Mouse (Mus musculus): ENCODE measurements around the gene Soat2. TPM values are rescaled to one million over a fixed set of nuclear protein-coding genes. Genes with fewer than 3 reads are reported as not detected.

The Soat2 gene
- total and polyA plus RNA-seq, 3 experiments = 0.28 to 10.4 (median 0.56) TPM

DNA sequence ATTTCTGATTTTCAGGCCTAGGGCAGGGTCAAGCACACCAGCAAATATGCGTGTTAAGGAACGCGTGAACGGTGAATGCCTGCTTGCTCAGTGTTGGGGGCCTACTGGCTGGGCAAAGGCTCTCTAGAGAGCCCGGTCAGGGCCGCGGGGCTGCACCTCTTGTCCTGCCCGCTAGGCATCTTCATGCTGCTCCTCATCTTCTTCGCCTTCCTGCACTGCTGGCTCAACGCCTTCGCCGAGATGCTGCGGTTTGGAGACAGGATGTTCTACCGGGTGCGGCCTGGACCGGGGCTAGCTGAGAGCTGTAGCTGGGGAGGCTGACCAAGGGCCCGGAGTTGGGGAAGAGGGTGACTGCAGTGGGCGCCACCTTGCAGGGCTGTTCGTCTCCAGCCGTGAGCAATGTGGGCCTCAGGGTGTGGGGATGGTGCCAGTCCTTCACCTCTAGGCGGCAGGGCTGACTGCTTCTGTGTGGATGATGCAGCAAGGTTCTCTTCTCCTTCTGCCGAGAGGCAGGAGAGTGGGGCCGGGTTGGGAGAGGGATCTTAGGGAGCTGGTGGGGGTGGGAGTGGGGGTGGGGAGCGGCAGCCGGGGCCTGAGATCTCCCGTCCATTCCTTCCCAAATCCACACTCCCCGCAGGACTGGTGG is 10.2 kb downstream of the Soat2 start:
- Histone ChIP-seq H3K4me2 (ENCODE audit: insufficient read depth, low read depth, poor library complexity, severe bottlenecking) (no peak overlapping the region), H3K9me3 (replicated peaks; ENCODE audit: low read length) (no peaks in the 10 kb centered on the region), H3K79me2 (replicated peaks; ENCODE audit: control insufficient read depth, extremely low read depth, insufficient read depth, poor library complexity, severe bottlenecking) (no peaks in the 10 kb centered on the region), H3K27ac (ENCODE audit: insufficient read depth, low read depth) (no peak overlapping the region), H3K9ac (ENCODE audit: insufficient read depth, low read depth) (no peak overlapping the region), H3K36me3 (replicated peaks in 1 of 2; ENCODE audit: control insufficient read depth in 1 of 2, insufficient read depth in 1 of 2, low read length in 1 of 2) (peaks cover 0 to 46% of the 10 kb centered on the region in 2 experiments), H3K4me1 (ENCODE audit: control insufficient read depth in 1 of 2, insufficient read depth in 2 of 2) (peaks cover 0 to 5% of the 10 kb centered on the region in 2 experiments; a peak in 2 of 4 replicates), H3K27me3 (replicated peaks) (peaks cover 5% of the 10 kb centered on the region), H3K4me3 (replicated peaks in 1 of 3; ENCODE audit: low read depth in 2 of 3, low read length in 2 of 3, poor library complexity in 1 of 3) (no peak overlapping the region)
- in situ Hi-C loops (cut with MboI; ENCODE audit: low pct_ligation_motif_present, low pct_unique_long_range_greater_than_20kb, low sequenced_read_pairs) = no loop called here
- DNase-seq (ENCODE audit: extremely low read depth) = no peak
- TF ChIP-seq BHLHE40 (IDR thresholded peaks at IDR 0.05; ENCODE audit: low read depth, low read length) (no peak), NRF1 (IDR thresholded peaks at IDR 0.05; ENCODE audit: low read depth, low read length) (no peak), JUN (IDR thresholded peaks at IDR 0.05; ENCODE audit: insufficient read depth, low read depth, low read length) (no peak), NELFE (IDR thresholded peaks at IDR 0.05; ENCODE audit: low read depth, low read length) (no peak), PAX5 (IDR thresholded peaks at IDR 0.05; ENCODE audit: low read length) (no peak), KAT2A (IDR thresholded peaks at IDR 0.05; ENCODE audit: insufficient replicate concordance, low read length) (no peak), USF1 (IDR thresholded peaks at IDR 0.05; ENCODE audit: low read depth, low read length) (no peak), ZC3H11A (IDR thresholded peaks at IDR 0.05; ENCODE audit: low read depth, low read length) (no peak), UBTF (IDR thresholded peaks at IDR 0.05; ENCODE audit: low read depth, low read length) (no peak), HCFC1 (IDR thresholded peaks at IDR 0.05; ENCODE audit: low read depth, low read length) (no peak), ZMIZ1 (IDR thresholded peaks at IDR 0.05; ENCODE audit: low read depth, low read length) (no peak), MYC (IDR thresholded peaks at IDR 0.05; ENCODE audit: low read depth, low read length) (no peak), RCOR1 (conservative IDR thresholded peaks at IDR 0.05; ENCODE audit: low read depth, low read length) (no peak), GABPA (IDR thresholded peaks at IDR 0.05; ENCODE audit: insufficient replicate concordance, low read depth, low read length) (no peak), SMC3 (IDR thresholded peaks at IDR 0.05; ENCODE audit: low read depth, low read length) (no peak), TCF12 (IDR thresholded peaks at IDR 0.05; ENCODE audit: low read depth, low read length) (no peak), MAX (IDR thresholded peaks at IDR 0.05; ENCODE audit: low read length) (no peak), USF2 (conservative IDR thresholded peaks at IDR 0.05; ENCODE audit: low read depth, low read length) (no peak), ETS1 (conservative IDR thresholded peaks at IDR 0.05; ENCODE audit: low read depth, low read length) (no peak), ELF1 (IDR thresholded peaks at IDR 0.05; ENCODE audit: low read depth, low read length) (no peak)
- dilution Hi-C loops (cut with MboI; ENCODE audit: extremely low pct_ligation_motif_present, extremely low pct_unique_long_range_greater_than_20kb, low sequenced_read_pairs) = no loop called here

All from CH12.LX (cell line).